Mouse (Mus musculus) ES-E14 (cell line): ENCODE data around the gene Casc3. TPM values are rescaled to one million over a fixed set of nuclear protein-coding genes. Genes with fewer than 3 reads are reported as not detected.

Source experiments
- DNase-seq: peaks from one replicate; pipeline ENCODE4 v3.0.0-alpha.2; 2013; ENCODE audit warnings: low read depth, low spot score
- H3K27ac ChIP-seq: 2 replicates; pipeline ENCODE4 v1.5.1; 2012; ENCODE audit warnings: low read depth, mild to moderate bottlenecking, low read length, moderate library complexity, mixed read lengths; ENCODE audit not compliant: poor library complexity, insufficient read depth, severe bottlenecking
- H3K36me3 ChIP-seq: 2 replicates; pipeline ENCODE4 v1.6.1; 2012; ENCODE audit warnings: mild to moderate bottlenecking, low read length, moderate library complexity, mixed read lengths; ENCODE audit not compliant: control insufficient read depth, poor library complexity, insufficient read depth, severe bottlenecking
- H3K4me1 ChIP-seq, 2 experiments: fragments of 150-350 bp in 1 of 2; sonication (generic) in 1 of 2; 2 replicates each; pipeline ENCODE4 v1.6.1; 2012; ENCODE audit warnings: low read length in 2 of 2, mild to moderate bottlenecking in 1 of 2, mixed read lengths in 1 of 2; ENCODE audit not compliant: control insufficient read depth in 2 of 2, insufficient read depth in 2 of 2, poor library complexity in 1 of 2
- H3K4me3 ChIP-seq, 2 experiments: fragments of 150-350 bp in 1 of 2; sonication (generic) in 1 of 2; 2 replicates each; pipeline ENCODE4 v1.5.1; 2012; ENCODE audit warnings: low read length in 2 of 2, low read depth in 1 of 2, mild to moderate bottlenecking in 1 of 2, mixed read lengths in 1 of 2; ENCODE audit not compliant: insufficient read depth in 1 of 2, poor library complexity in 1 of 2, severe bottlenecking in 1 of 2
- H3K9ac ChIP-seq: 2 replicates; pipeline ENCODE4 v1.6.1; 2012; ENCODE audit warnings: low read depth, mild to moderate bottlenecking, low read length, mixed read lengths; ENCODE audit not compliant: poor library complexity, insufficient read depth, severe bottlenecking
- H3K9me3 ChIP-seq: fragments of 150-350 bp; sonication (generic); 2 replicates; pipeline ENCODE4 v1.6.1; 2012; ENCODE audit warnings: low read depth, mild to moderate bottlenecking, low read length; ENCODE audit not compliant: control insufficient read depth, insufficient read depth
- CHD2 ChIP-seq: IDR thresholded peaks from 2 replicates; pipeline ENCODE4 v1.6.1; 2014; ENCODE audit warnings: mild to moderate bottlenecking, low read depth, low read length, inconsistent platforms
- HCFC1 ChIP-seq: IDR thresholded peaks from 2 replicates; pipeline ENCODE4 v1.6.1; 2012; ENCODE audit warnings: low read length, inconsistent platforms, borderline replicate concordance; ENCODE audit not compliant: insufficient read depth
- MAFK ChIP-seq: IDR thresholded peaks from 2 replicates; pipeline ENCODE4 v1.6.1; 2014; ENCODE audit warnings: mild to moderate bottlenecking, low read depth, low read length, inconsistent platforms; ENCODE audit not compliant: insufficient read depth
- ZC3H11A ChIP-seq: IDR thresholded peaks from 2 replicates; pipeline ENCODE4 v1.6.1; 2012; ENCODE audit warnings: low read depth, mild to moderate bottlenecking, inconsistent platforms, low read length, borderline replicate concordance
- ZNF384 ChIP-seq: IDR thresholded peaks from 2 replicates; pipeline ENCODE4 v1.6.1; 2012; ENCODE audit warnings: low read depth, low read length, inconsistent platforms
- in situ Hi-C, 2 experiments: fragments of 600-800 bp; cut with MboI; formaldehyde crosslinking; loops; one replicate each; pipeline ENCODE4 v1.15.1; 2025; ENCODE audit warnings: low sequenced_read_pairs in 2 of 2, inconsistent platforms in 1 of 2; ENCODE audit not compliant: unreplicated experiment in 2 of 2
- total RNA-seq: library from RNA; depleted of rRNA; stranded (reverse); fragments of 300-350 nt; gene quantifications from 2 replicates; pipeline ENCODE4 v1.2.3, GENCODE M21; 2012

Casc3 gene
- total RNA-seq, 1 experiment = 14.6 TPM

DNA sequence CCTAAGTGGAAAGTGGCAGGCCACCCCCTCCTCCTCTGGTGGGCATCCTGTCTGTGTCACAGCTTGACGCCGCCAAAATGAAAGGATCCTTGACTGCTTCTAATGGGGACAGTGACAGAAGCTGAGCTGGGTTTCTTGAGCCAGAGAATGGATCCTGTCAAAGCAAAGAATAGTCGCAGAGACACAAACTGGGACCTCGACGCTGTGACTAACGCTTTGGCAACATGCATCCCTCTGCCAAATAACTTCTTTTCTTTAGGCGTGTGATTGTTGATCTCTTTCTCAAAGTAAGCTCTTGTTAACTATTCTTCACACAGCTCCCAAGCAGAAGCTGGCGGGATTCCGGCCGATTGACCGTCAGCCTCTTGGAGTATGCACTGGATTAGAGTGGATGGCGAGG, 62.6 kb downstream of the Casc3 start:
- H3K4me3 ChIP-seq = no peak overlapping the region
- TF ChIP-seq MAFK (no peak), ZNF384 (no peak), HCFC1 (no peak), ZC3H11A (no peak), CHD2 (no peak)
- H3K4me1 ChIP-seq = 0 out of 4 replicates have a peak, but pooled peaks cover 0 to 2% of the 10 kb centered on the region in 2 experiments
- in situ Hi-C loops = no loop called here
- no peak overlapping the region for H3K27ac ChIP-seq
- H3K9ac ChIP-seq = no peak overlapping the region
- no peaks in the 10 kb centered on the region for H3K9me3 ChIP-seq
- DNase-seq = no peak
- H3K36me3 ChIP-seq = 0 out of 2 replicates have a peak, but pooled peaks cover 4% of the 10 kb centered on the region

- H3K27ac ChIP-seq = no peak overlapping the region
- DNase-seq = no peak
- H3K4me3 ChIP-seq = no peak overlapping the region
- no peaks in the 10 kb centered on the region for H3K9me3 ChIP-seq
- no peak overlapping the region for H3K9ac ChIP-seq
- TF ChIP-seq ZC3H11A (no peak), ZNF384 (no peak), CHD2 (no peak), HCFC1 (no peak), MAFK (no peak)
- H3K4me1 ChIP-seq = peaks cover 2 to 5% of the 10 kb centered on the region in 2 experiments; a peak in 1 of 4 replicates
- 0 out of 2 replicates have a peak, but pooled peaks cover 4% of the 10 kb centered on the region for H3K36me3 ChIP-seq
- in situ Hi-C loops = no loop called here
Observed at GRCm38 (mm10) chr11:98869906-98870305, 65.2 kb downstream of the Casc3 start.

GRCm38 (mm10) chr11:98870791-98871190, 66.1 kb downstream of the Casc3 start:
- TF ChIP-seq ZNF384 (no peak), ZC3H11A (no peak), HCFC1 (no peak), CHD2 (no peak), MAFK (no peak)

GRCm38 (mm10) chr11:98871416-98871815, 66.7 kb downstream of the Casc3 start:
- in situ Hi-C loops = no loop called here
- no peaks in the 10 kb centered on the region for H3K9me3 ChIP-seq

More at GRCm38 (mm10) chr11:98870791-98871190, 66.1 kb downstream of the Casc3 start:
- no peak overlapping the region for H3K9ac ChIP-seq
- no peak for DNase-seq
- peaks cover 2 to 9% of the 10 kb centered on the region in 2 experiments; a peak in 1 of 4 replicates for H3K4me1 ChIP-seq
- no peak overlapping the region for H3K4me3 ChIP-seq
- in situ Hi-C loops = no loop called here
- H3K9me3 ChIP-seq = no peaks in the 10 kb centered on the region
- no peak overlapping the region for H3K27ac ChIP-seq
- H3K36me3 ChIP-seq = 0 out of 2 replicates have a peak, but pooled peaks cover 4% of the 10 kb centered on the region

GRCm38 (mm10) chr11:98872040-98872439, 67.3 kb downstream of the Casc3 start:
- Histone ChIP-seq H3K4me3 (no peak overlapping the region), H3K36me3 (0 out of 2 replicates have a peak, but pooled peaks cover 4% of the 10 kb centered on the region), H3K27ac (no peak overlapping the region), H3K4me1 (peaks cover 2 to 10% of the 10 kb centered on the region in 2 experiments; a peak in 1 of 4 replicates), H3K9me3 (no peaks in the 10 kb centered on the region), H3K9ac (no peak overlapping the region)
- no peak for DNase-seq
- TF ChIP-seq CHD2 (no peak), ZC3H11A (no peak), ZNF384 (no peak), HCFC1 (no peak), MAFK (no peak)
- in situ Hi-C loops = no loop called here

More at GRCm38 (mm10) chr11:98871416-98871815, 66.7 kb downstream of the Casc3 start:
- Histone ChIP-seq H3K4me1 (peaks cover 2 to 9% of the 10 kb centered on the region in 2 experiments; a peak in 1 of 4 replicates), H3K36me3 (0 out of 2 replicates have a peak, but pooled peaks cover 4% of the 10 kb centered on the region), H3K27ac (no peak overlapping the region), H3K9ac (no peak overlapping the region), H3K4me3 (no peak overlapping the region)
- TF ChIP-seq HCFC1 = no peak
- no peak for DNase-seq
